Mouse (Mus musculus): ENCODE results near the gene Uvrag. TPM values are rescaled to one million over a fixed set of nuclear protein-coding genes. Genes with fewer than 3 reads are reported as not detected.

Gene Uvrag
- total and polyA plus RNA-seq, 2 experiments: 12.2 to 18.3 TPM

GRCm38 (mm10) chr7:99046545-99047206 is 94.3 kb downstream of the Uvrag start:
- no peak for TF ChIP-seq POLR2A (IDR thresholded peaks at IDR 0.05; ENCODE audit: extremely low read depth, insufficient read depth, low read length)
- TF ChIP-seq CTCF (IDR thresholded peaks at IDR 0.05; ENCODE audit: low read depth, low read length): no peak
- no peaks in the 10 kb centered on the region for H3K4me1 ChIP-seq (ENCODE audit: control insufficient read depth, insufficient read depth, low read length)
- H3K27ac ChIP-seq (replicated peaks; ENCODE audit: insufficient read depth, low read depth, low read length): no peak overlapping the region
- H3K79me2 ChIP-seq (ENCODE audit: control insufficient read depth, insufficient read depth, low read length): peaks cover 23% of the 10 kb centered on the region; the same call in 1 of the 2 replicates
- H3K9ac ChIP-seq (ENCODE audit: low read depth, low read length): no peak overlapping the region
- H3K4me3 ChIP-seq (ENCODE audit: insufficient read depth, low read depth, low read length): no peak overlapping the region
- DNase-seq (ENCODE audit: extremely low read depth, low read depth, low spot score): no peak
- 85% methylated on average over 11 of the region's 11 CpGs for WGBS
- peaks cover 9% of the 10 kb centered on the region for H3K36me3 ChIP-seq (ENCODE audit: control insufficient read depth, insufficient read depth, low read length)
- no peaks in the 10 kb centered on the region for H3K27me3 ChIP-seq (ENCODE audit: control insufficient read depth, insufficient read depth, low read length)

- Histone ChIP-seq H3K9ac (ENCODE audit: low read depth, low read length) (no peak overlapping the region), H3K4me1 (ENCODE audit: control insufficient read depth, insufficient read depth, low read length) (no peaks in the 10 kb centered on the region), H3K27ac (replicated peaks; ENCODE audit: insufficient read depth, low read depth, low read length) (no peak overlapping the region), H3K27me3 (ENCODE audit: control insufficient read depth, insufficient read depth, low read length) (no peaks in the 10 kb centered on the region), H3K4me3 (ENCODE audit: insufficient read depth, low read depth, low read length) (no peak overlapping the region), H3K79me2 (ENCODE audit: control insufficient read depth, insufficient read depth, low read length) (peaks cover 21% of the 10 kb centered on the region; the same call in 1 of the 2 replicates), H3K36me3 (ENCODE audit: control insufficient read depth, insufficient read depth, low read length) (peaks cover 9% of the 10 kb centered on the region)
- WGBS: 73% methylated on average over 6 of the region's 6 CpGs
- no peak for TF ChIP-seq CTCF (IDR thresholded peaks at IDR 0.05; ENCODE audit: low read depth, low read length)
- no peak for TF ChIP-seq POLR2A (IDR thresholded peaks at IDR 0.05; ENCODE audit: extremely low read depth, insufficient read depth, low read length)
- DNase-seq (ENCODE audit: extremely low read depth, low read depth, low spot score): no peak
Measured at GRCm38 (mm10) chr7:99045525-99045924, 95.4 kb downstream of the Uvrag start.

- Histone ChIP-seq H3K36me3 (ENCODE audit: control insufficient read depth, insufficient read depth, low read length) (peaks cover 4% of the 10 kb centered on the region; the same call in 1 of the 2 replicates), H3K4me1 (ENCODE audit: control insufficient read depth, insufficient read depth, low read length) (no peaks in the 10 kb centered on the region), H3K4me3 (ENCODE audit: insufficient read depth, low read depth, low read length) (no peak overlapping the region), H3K27ac (replicated peaks; ENCODE audit: insufficient read depth, low read depth, low read length) (no peak overlapping the region), H3K9ac (ENCODE audit: low read depth, low read length) (no peak overlapping the region), H3K79me2 (ENCODE audit: control insufficient read depth, insufficient read depth, low read length) (peaks cover 17% of the 10 kb centered on the region; the same call in 1 of the 2 replicates), H3K27me3 (ENCODE audit: control insufficient read depth, insufficient read depth, low read length) (no peaks in the 10 kb centered on the region)
- 83% methylated on average over 7 of the region's 7 CpGs for WGBS
- TF ChIP-seq CTCF (IDR thresholded peaks at IDR 0.05; ENCODE audit: low read depth, low read length): no peak
- TF ChIP-seq POLR2A (IDR thresholded peaks at IDR 0.05; ENCODE audit: extremely low read depth, insufficient read depth, low read length): no peak
- DNase-seq (ENCODE audit: extremely low read depth, low read depth, low spot score): no peak
Measured at GRCm38 (mm10) chr7:99043923-99044322, 97.0 kb downstream of the Uvrag start.

GRCm38 (mm10) chr7:99043322-99043721 is 97.6 kb downstream of the Uvrag start:
- H3K36me3 ChIP-seq (ENCODE audit: control insufficient read depth, insufficient read depth, low read length): peaks cover 4% of the 10 kb centered on the region; the same call in 1 of the 2 replicates
- DNase-seq (ENCODE audit: extremely low read depth, low read depth, low spot score): no peak
- H3K79me2 ChIP-seq (ENCODE audit: control insufficient read depth, insufficient read depth, low read length): peaks cover 17% of the 10 kb centered on the region; the same call in 1 of the 2 replicates
- H3K4me3 ChIP-seq (ENCODE audit: insufficient read depth, low read depth, low read length): no peak overlapping the region
- TF ChIP-seq POLR2A (IDR thresholded peaks at IDR 0.05; ENCODE audit: extremely low read depth, insufficient read depth, low read length) (no peak), CTCF (IDR thresholded peaks at IDR 0.05; ENCODE audit: low read depth, low read length) (no peak)
- H3K27ac ChIP-seq (replicated peaks; ENCODE audit: insufficient read depth, low read depth, low read length): no peak overlapping the region
- 94% methylated on average over 3 of the region's 3 CpGs for WGBS
- H3K4me1 ChIP-seq (ENCODE audit: control insufficient read depth, insufficient read depth, low read length): no peaks in the 10 kb centered on the region
- no peaks in the 10 kb centered on the region for H3K27me3 ChIP-seq (ENCODE audit: control insufficient read depth, insufficient read depth, low read length)
- no peak overlapping the region for H3K9ac ChIP-seq (ENCODE audit: low read depth, low read length)

GRCm38 (mm10) chr7:99041818-99042217 is 99.1 kb downstream of the Uvrag start:
- no peak overlapping the region for H3K9ac ChIP-seq (ENCODE audit: low read depth, low read length)

GRCm38 (mm10) chr7:99039912-99040311 is 101.0 kb downstream of the Uvrag start:
- Histone ChIP-seq H3K36me3 (ENCODE audit: control insufficient read depth, insufficient read depth, low read length) (no peaks in the 10 kb centered on the region), H3K4me1 (ENCODE audit: control insufficient read depth, insufficient read depth, low read length) (0 out of 2 replicates have a peak, but pooled peaks cover 2% of the 10 kb centered on the region), H3K27ac (replicated peaks; ENCODE audit: insufficient read depth, low read depth, low read length) (no peak overlapping the region), H3K4me3 (ENCODE audit: insufficient read depth, low read depth, low read length) (no peak overlapping the region), H3K79me2 (ENCODE audit: control insufficient read depth, insufficient read depth, low read length) (peaks cover 22% of the 10 kb centered on the region; the same call in 1 of the 2 replicates), H3K27me3 (ENCODE audit: control insufficient read depth, insufficient read depth, low read length) (no peaks in the 10 kb centered on the region), H3K9ac (ENCODE audit: low read depth, low read length) (no peak overlapping the region)
- WGBS: 77% methylated on average over 8 of the region's 8 CpGs
- no peak for TF ChIP-seq CTCF (IDR thresholded peaks at IDR 0.05; ENCODE audit: low read depth, low read length)
- no peak for TF ChIP-seq POLR2A (IDR thresholded peaks at IDR 0.05; ENCODE audit: extremely low read depth, insufficient read depth, low read length)
- no peak for DNase-seq (ENCODE audit: extremely low read depth, low read depth, low spot score)

More at GRCm38 (mm10) chr7:99041818-99042217, 99.1 kb downstream of the Uvrag start:
- no peak overlapping the region for H3K4me3 ChIP-seq (ENCODE audit: insufficient read depth, low read depth, low read length)
- TF ChIP-seq CTCF (IDR thresholded peaks at IDR 0.05; ENCODE audit: low read depth, low read length) (no peak), POLR2A (IDR thresholded peaks at IDR 0.05; ENCODE audit: extremely low read depth, insufficient read depth, low read length) (no peak)
- no peak for DNase-seq (ENCODE audit: extremely low read depth, low read depth, low spot score)
- no peaks in the 10 kb centered on the region for H3K27me3 ChIP-seq (ENCODE audit: control insufficient read depth, insufficient read depth, low read length)
- WGBS: 94% methylated on average over 9 of the region's 9 CpGs
- no peaks in the 10 kb centered on the region for H3K36me3 ChIP-seq (ENCODE audit: control insufficient read depth, insufficient read depth, low read length)
- peaks cover 17% of the 10 kb centered on the region; the same call in 1 of the 2 replicates for H3K79me2 ChIP-seq (ENCODE audit: control insufficient read depth, insufficient read depth, low read length)
- H3K4me1 ChIP-seq (ENCODE audit: control insufficient read depth, insufficient read depth, low read length): no peaks in the 10 kb centered on the region
- H3K27ac ChIP-seq (replicated peaks; ENCODE audit: insufficient read depth, low read depth, low read length): no peak overlapping the region
